Mouse (Mus musculus) C2C12 (cell line): ENCODE measurements around the gene Chid1. TPM values are rescaled to one million over a fixed set of nuclear protein-coding genes. Genes with fewer than 3 reads are reported as not detected.

Experiments
- H3K27me3 ChIP-seq: one replicate; pipeline ENCODE4 v1.6.1; 2011; ENCODE audit not compliant: control insufficient read depth, insufficient read depth, insufficient read length
- H3K36me3 ChIP-seq: one replicate; pipeline ENCODE4 v1.6.1; 2011; ENCODE audit not compliant: control insufficient read depth, insufficient read depth
- H3K4me3 ChIP-seq: one replicate; pipeline ENCODE4 v1.5.1; 2011; ENCODE audit warnings: mild to moderate bottlenecking, control low read depth; ENCODE audit not compliant: poor library complexity, insufficient read depth, severe bottlenecking
- H3K79me2 ChIP-seq: one replicate; pipeline ENCODE4 v1.6.1; 2011; ENCODE audit not compliant: control insufficient read depth, insufficient read depth
- H3K79me3 ChIP-seq: one replicate; pipeline ENCODE4 v1.6.1; 2011; ENCODE audit warnings: low read depth, control low read depth
- H3ac ChIP-seq: one replicate; pipeline ENCODE3; 2011; ENCODE audit warnings: low read depth; ENCODE audit not compliant: control insufficient read depth, insufficient read length
- CEBPB ChIP-seq: IDR thresholded peaks from one replicate; pipeline ENCODE4 v1.6.1; 2011; ENCODE audit warnings: low read depth, mild to moderate bottlenecking, control low read depth, moderate library complexity
- CTCF ChIP-seq: IDR thresholded peaks from one replicate; pipeline ENCODE4 v1.5.1; 2011; ENCODE audit not compliant: control insufficient read depth, insufficient read depth, insufficient read length
- FOSL1 ChIP-seq: IDR thresholded peaks from one replicate; pipeline ENCODE4 v1.8.0; 2011; ENCODE audit warnings: mild to moderate bottlenecking, low read length; ENCODE audit not compliant: poor library complexity, insufficient read depth, severe bottlenecking
- MAX ChIP-seq: IDR thresholded peaks from one replicate; pipeline ENCODE4 v1.6.1; 2011; ENCODE audit warnings: mild to moderate bottlenecking, control low read depth
- MYOD1 ChIP-seq: IDR thresholded peaks from one replicate; pipeline ENCODE4 v1.6.1; 2011; ENCODE audit warnings: low read depth; ENCODE audit not compliant: control insufficient read depth, insufficient read length
- MYOG ChIP-seq: IDR thresholded peaks from one replicate; pipeline ENCODE4 v1.6.1; 2011; ENCODE audit not compliant: control insufficient read depth, insufficient read length; ENCODE audit errors: extremely low read depth
- USF1 ChIP-seq: IDR thresholded peaks from one replicate; pipeline ENCODE4 v1.6.1; 2011; ENCODE audit warnings: low read depth, mild to moderate bottlenecking, control low read depth, moderate library complexity
- polyA plus RNA-seq: library from polyadenylated mRNA; unstranded; fragments of >200 nt; fragmentation: generic; extraction: Trizol; gene quantifications from one replicate; pipeline ENCODE4 v1.2.1, GENCODE M21; 2012; ENCODE audit warnings: missing spikeins

Chid1 gene
- polyA plus RNA-seq, 1 experiment = 27.4 TPM

GRCm38 (mm10) chr7:141485606-141486005 lies 54.1 kb downstream of the Chid1 start:
- Histone ChIP-seq H3ac (no peak overlapping the region), H3K27me3 (no peaks in the 10 kb centered on the region), H3K79me2 (peaks cover 56% of the 10 kb centered on the region), H3K79me3 (peaks cover 38% of the 10 kb centered on the region), H3K4me3 (no peak overlapping the region), H3K36me3 (peaks cover 45% of the 10 kb centered on the region)
- TF ChIP-seq USF1 (no peak), CTCF (no peak), FOSL1 (no peak), MYOD1 (no peak), CEBPB (no peak), MYOG (no peak), MAX (no peak)

GRCm38 (mm10) chr7:141485186-141485585 lies 54.5 kb downstream of the Chid1 start:
- H3K79me2 ChIP-seq = peaks cover 60% of the 10 kb centered on the region
- no peak overlapping the region for H3ac ChIP-seq
- peaks cover 40% of the 10 kb centered on the region for H3K36me3 ChIP-seq
- TF ChIP-seq CEBPB (no peak), MYOG (no peak), USF1 (no peak), MAX (no peak), CTCF (no peak)
- no peaks in the 10 kb centered on the region for H3K27me3 ChIP-seq
- peaks cover 42% of the 10 kb centered on the region for H3K79me3 ChIP-seq
- no peak overlapping the region for H3K4me3 ChIP-seq

GRCm38 (mm10) chr7:141484186-141485120 lies 55.2 kb downstream of the Chid1 start:
- peaks cover 68% of the 10 kb centered on the region for H3K79me2 ChIP-seq
- TF ChIP-seq MAX (no peak), USF1 (no peak), MYOG (no peak), FOSL1 (no peak)
- H3K4me3 ChIP-seq = no peak overlapping the region
- peaks cover 35% of the 10 kb centered on the region for H3K36me3 ChIP-seq
- no peak overlapping the region for H3ac ChIP-seq
- H3K27me3 ChIP-seq = no peaks in the 10 kb centered on the region
- peaks cover 49% of the 10 kb centered on the region for H3K79me3 ChIP-seq

- peaks cover 80% of the 10 kb centered on the region for H3K79me2 ChIP-seq
- no peaks in the 10 kb centered on the region for H3K27me3 ChIP-seq
- no peak overlapping the region for H3K4me3 ChIP-seq
- TF ChIP-seq CTCF (no peak), MYOG (no peak), MAX (no peak), FOSL1 (no peak), CEBPB (no peak), MYOD1 (no peak), USF1 (no peak)
- no peak overlapping the region for H3ac ChIP-seq
- peaks cover 27% of the 10 kb centered on the region for H3K36me3 ChIP-seq
- peaks cover 57% of the 10 kb centered on the region for H3K79me3 ChIP-seq
Measured at GRCm38 (mm10) chr7:141483114-141483653, 56.5 kb downstream of the Chid1 start.

GRCm38 (mm10) chr7:141482531-141483024 lies 57.1 kb downstream of the Chid1 start:
- H3ac ChIP-seq = no peak overlapping the region

More at GRCm38 (mm10) chr7:141482531-141483024, 57.1 kb downstream of the Chid1 start:
- peaks cover 21% of the 10 kb centered on the region for H3K36me3 ChIP-seq
- H3K79me2 ChIP-seq = peaks cover 82% of the 10 kb centered on the region
- TF ChIP-seq MYOG = no peak
- no peak for TF ChIP-seq CTCF
- no peak for TF ChIP-seq USF1
- no peak for TF ChIP-seq CEBPB
- TF ChIP-seq FOSL1 = no peak
- TF ChIP-seq MYOD1 = no peak
- TF ChIP-seq MAX = no peak
- H3K79me3 ChIP-seq = peaks cover 59% of the 10 kb centered on the region
- H3K4me3 ChIP-seq = no peak overlapping the region
- H3K27me3 ChIP-seq = no peaks in the 10 kb centered on the region
